Mouse (Mus musculus) mature B cell (primary cell): ENCODE data around the gene Rpl28.
"Not testable (repeated sequence)": the region's sequence is repeated elsewhere in the genome, so short reads cannot be mapped to it uniquely, and the experiment has no call there.

Experiments
- in situ Hi-C: fragments of 300-500 bp; cut with MboI; formaldehyde crosslinking; loops from 2 replicates; pipeline ENCODE4 v1.14.3; 2019

Gene Rpl28

DNA sequence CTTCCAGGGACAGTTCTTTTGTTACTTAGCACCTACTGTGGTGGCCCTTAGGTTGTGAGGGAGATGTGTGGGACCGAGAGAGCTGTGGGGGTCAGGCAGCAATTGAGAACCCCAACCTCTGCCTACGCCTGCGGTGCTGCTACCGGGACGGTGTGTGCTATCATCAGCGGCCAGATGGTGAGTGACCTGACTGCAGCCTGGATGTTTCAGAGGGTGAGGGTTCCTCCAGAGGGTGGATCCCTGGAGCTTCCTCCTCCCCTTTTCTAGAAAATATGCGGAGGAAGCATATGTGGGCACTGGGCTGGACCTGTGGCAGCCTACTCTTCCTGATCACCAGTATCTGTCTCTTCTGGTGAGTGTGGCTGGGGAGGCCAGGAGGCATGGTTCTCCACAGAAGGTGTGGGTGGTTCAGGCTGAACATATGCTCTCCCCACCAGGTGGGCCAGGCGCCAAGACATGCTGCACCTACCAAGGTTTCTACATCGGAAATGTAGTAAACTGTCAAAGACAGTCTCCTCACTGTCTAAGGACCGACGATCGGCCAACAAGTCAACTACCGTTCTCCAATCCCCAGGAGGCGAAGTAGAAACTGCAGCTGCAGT is 8.9 kb upstream of the Rpl28 start:
- in situ Hi-C loops: no loop called here

DNA sequence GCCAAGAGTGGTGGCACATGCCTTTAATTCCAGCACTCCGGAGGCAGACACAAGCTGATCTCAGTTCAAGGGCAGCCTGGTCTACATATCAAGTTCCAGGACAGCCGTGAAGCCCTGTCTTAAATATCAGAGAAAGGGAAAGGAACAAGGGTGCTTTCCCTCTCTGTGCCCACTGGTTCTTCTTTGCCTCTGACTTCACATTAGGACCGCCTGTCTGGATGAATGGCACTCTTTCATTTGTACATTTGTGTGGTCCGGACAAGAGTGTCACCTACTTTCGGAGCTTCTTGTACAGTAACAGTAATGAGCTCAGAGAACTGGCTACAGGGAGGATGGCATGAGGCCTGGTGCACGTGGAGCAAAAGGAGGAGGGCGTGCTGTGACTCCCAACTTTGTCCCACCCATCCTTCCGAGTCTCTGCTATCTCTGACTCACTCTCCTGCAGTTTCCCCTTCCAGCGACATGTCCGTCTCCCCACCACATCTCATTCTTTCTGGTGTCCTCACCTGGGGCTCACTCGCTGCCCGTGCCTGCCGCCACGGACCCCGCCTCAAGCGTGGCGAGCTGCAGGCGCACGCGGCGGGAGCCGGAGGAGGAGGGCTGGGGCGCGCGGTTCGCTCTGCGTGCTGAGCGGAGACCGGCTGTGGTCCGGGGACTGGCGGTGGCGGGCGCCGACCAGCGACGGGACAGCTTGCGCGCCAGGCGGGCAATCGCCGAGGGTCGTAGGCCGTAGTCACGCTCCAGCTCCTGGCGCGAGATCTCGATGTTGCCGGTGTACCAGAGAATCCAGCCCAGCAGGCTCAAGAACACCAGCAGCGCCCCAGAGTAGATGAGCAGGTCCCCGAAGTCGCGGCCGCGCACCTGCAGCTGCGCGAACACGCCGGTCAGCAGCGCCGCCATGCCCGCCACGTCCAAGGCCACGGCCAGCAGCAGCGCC is 3.9 kb upstream of the Rpl28 start:
- in situ Hi-C loops: no loop called here

DNA sequence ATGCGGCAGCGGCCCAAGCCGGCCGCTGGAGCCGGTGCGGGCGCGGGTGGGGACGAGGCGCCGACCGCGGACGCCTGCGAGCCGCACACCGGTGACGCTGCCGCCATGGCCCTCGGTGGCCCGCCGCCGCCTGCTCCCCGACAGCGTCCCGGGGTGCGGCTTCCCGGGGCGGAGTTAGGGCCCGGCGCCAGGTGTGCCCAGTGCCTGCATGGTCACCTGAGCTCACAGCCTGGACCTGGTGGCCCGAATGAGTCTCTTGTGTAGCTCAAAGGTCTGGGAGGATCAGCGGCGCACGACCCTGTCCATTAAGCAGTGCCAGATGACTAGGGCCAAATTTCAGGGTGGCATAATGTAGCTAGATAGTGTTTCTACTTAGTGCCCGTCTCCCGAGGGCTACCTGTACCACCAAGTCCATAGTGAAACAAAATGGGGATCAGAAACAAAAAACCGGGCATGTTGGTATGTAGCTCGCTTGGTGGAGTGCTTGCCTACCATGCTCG is 3.2 kb upstream of the Rpl28 start, which contains the start of gene Tmem238:
Gene Tmem238, minus strand, starts transcription at position 221 of the 500 bp plus-strand sequence.
- in situ Hi-C loops: no loop called here

DNA sequence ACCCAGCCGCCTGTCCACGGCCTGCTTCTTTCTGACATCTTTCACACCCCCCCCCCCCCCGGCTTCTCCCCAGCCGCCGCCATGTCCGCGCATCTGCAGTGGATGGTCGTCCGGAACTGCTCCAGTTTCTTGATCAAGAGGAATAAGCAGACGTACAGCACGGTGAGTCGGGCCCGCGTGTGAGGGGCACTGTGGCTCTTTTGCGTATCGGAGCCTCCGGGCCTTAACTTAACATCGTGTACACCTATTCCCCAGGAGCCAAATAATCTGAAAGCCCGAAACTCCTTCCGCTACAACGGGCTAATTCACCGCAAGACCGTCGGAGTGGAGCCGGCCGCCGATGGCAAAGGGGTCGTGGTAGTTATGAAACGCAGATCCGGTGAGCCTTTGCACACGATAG is 574 bp downstream of the Rpl28 start:
- in situ Hi-C loops: loop anchor here (10.0 kb wide), 1 partner anchor 168 kb away; no protein-coding TSS in a partner anchor

DNA sequence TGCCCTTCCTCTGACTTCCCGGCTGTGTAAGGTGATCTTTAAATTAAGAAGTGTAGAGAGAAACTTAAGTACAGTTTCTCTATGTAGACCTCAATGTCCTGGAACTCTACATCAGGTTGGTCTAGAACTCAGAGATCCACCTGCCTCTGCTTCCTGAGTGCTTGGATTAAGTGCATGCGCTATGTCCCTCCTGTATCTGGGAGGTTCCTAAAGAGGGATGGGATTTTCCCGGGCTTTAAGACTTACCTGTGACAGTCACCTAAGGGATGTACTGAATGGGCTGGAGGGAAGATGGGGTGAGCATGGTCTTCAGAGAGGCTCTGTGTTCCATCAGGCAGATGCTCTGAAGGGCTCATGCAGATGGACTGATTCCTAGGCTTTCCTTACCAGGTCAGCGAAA is 1.0 kb downstream of the Rpl28 start:
- in situ Hi-C loops: loop anchor here (10.0 kb wide), 1 partner anchor 169 kb away; no protein-coding TSS in a partner anchor

DNA sequence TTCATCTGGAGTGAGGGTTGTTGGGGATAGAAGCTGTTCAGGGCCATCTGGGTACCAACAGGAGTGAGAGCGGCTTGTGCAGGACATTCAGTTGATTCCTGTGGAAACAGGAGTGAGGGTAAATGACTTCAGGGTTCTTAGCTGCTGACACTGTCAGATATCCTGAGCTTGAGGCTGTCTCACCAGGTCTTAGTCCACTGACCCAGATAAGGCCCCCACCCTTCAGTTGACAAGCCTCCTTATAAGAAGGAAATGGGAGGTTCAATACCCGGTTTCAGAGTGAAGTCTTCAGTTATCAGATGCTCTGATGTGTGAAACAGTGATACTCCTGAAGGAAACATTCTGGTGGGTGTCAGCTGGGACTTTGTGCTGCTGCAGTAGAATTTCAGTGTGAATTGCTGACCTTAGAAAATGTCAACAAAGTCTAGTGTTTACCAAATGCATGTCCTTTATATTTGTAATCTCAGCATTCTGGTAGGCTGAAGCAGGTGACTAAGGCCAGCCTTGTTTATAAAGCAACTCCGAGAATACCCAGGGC is 2.0 kb downstream of the Rpl28 start:
- in situ Hi-C loops: loop anchor here (10.0 kb wide), 1 partner anchor 170 kb away; no protein-coding TSS in a partner anchor

DNA sequence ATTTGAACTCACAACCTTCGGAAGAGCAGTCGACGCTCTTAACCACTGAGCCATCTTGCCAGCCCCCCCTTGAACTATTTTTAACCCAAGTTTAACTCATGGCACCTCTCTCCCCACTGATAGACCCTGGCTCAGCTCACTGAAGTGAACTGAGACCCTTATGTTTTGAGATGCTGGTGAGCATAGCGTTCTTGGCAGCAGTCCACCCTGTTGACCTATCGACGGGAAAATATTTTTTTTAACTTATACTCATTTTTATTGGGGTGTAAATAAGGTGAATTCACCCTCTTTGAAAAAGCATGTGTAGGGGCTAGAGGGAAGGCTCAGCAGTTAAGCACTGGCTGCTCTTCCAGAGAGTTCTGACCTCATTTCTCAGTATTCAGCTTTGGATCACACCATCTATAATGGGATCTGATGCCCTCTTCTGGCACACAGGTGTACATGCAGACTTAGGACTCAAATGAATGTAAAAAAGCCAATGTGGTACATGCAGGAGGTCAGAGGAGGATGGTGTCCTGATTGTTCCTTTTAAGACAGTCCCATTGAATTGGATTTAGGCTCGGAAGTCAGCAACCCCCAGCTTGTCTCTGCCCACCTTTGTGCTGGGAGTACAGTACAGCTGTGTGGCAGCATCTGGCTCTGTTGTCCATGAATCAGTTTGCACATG is 3.2 kb downstream of the Rpl28 start:
- in situ Hi-C loops: loop anchor here (10.0 kb wide), 1 partner anchor 171 kb away; no protein-coding TSS in a partner anchor

DNA sequence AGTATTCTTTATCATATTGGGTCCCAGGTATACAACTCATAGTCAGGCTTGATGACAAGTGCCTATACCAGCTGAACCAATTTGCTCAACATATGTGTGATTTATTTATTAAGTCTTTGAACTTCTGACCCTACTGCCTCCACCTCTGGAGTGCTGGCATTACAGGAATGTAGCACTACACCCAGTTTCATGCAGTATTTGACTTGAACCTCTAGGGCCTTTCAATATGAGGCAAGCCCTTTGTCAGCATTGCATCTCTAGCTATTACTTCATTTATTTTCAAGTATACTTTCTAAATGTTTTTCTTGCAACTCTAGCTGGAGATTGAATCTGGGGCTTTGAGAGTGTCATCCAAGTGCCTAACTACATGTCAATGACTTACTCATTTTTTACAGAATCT is 9.6 kb downstream of the Rpl28 start:
- in situ Hi-C loops: no loop called here

DNA sequence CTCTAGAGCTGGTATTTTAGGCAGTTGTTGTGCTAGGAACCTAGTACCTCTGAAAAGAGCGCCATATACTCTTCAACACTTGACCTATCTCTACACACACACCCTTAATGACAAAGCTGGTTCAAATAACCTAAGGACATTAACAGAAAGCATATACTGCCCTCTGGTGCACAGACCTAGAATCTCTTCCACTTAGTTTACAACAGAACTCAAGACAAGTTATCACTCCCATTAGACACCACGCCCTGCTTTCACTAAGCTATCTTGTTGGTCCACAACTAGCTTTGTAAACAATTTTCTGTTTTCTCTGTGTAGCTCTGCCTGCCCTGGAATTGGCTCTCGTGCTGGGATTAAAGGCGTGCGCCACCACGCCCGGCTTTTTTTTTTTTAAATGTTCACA is 14.0 kb downstream of the Rpl28 start:
- in situ Hi-C loops: no loop called here

DNA sequence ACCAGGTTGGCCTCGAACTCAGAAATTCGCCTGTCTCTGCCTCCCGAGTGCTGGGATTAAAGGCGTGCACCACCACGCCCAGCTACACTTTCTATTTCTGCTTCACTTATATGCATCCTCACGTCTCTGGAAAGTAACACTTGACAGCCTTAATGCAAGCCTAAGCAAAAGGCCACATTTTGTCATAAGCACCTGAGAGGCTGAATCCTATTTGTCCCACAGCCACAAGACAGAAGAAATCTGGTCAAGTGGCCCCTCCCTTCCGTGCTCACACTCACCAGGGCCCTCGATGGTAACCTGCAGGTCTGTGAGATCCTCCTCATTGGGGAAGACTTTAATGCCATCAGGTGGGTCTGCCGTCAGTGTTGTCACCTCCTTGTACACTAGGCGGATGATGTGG is 18.5 kb downstream of the Rpl28 start:
- in situ Hi-C loops: not testable (repeated sequence)

DNA sequence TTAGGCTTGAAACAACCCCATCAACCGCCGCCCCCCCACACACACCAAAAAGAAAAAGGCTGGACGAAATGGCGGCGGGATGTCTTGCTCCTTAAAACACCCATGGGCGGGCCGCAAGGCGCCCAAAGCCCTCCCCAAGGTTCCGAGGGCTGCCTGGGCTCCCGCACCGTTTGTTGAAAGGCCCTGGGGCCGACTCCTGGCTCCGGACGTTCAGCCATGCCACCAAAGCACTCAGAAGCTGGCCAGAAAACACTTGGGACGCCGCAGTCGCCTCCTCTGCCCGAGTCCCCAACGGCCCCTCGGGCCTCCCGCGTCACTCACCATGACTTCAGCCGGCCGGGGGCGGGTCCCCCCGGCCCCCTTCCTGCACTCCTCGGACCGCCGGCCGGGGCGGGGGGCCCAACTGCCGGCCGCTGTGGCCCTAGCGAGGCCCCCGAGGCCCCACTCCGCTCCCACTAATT is 19.2 kb downstream of the Rpl28 start:
- in situ Hi-C loops: no loop called here

DNA sequence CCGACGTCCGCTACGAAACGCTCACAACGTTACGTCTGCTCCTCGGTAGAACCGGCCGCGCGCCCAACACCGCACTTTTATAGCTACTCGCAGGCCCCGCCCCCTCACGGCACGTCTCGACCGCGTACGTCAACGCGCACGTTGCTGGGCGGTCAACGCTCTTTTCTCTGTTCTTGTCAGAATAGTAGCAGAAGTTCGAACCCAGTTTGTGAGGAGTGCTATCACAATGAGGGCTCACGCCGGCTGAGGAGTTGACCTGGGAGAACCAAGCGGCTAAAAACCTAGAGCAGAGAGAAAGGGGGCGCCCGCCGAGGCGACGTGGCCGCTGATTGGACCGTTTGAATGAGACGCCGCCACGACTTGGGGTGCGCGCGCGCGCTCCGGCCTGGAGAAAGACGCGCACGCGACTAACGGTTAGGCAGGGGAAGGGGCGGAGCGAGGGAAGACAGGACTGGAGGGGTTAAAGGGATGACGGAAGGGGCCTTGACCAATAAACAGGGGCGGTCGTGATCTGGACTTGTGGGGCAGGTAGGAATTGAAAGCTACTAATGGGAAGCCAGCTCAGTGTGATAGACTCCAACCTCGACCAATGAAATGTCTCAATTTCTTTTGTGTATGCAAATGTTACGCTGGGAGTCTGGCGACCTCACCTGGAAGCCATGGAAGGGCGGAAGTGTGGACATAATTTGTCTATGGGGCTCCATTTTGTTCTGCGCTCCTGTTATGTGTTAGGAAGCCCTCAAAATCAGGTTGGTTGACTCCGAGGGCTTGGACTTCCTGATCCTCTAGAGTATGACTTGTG is 19.8 kb downstream of the Rpl28 start, which contains the start of gene Ube2s:
Gene Ube2s, minus strand, starts transcription at position 288 of the 802 bp plus-strand sequence.
- in situ Hi-C loops: no loop called here

DNA sequence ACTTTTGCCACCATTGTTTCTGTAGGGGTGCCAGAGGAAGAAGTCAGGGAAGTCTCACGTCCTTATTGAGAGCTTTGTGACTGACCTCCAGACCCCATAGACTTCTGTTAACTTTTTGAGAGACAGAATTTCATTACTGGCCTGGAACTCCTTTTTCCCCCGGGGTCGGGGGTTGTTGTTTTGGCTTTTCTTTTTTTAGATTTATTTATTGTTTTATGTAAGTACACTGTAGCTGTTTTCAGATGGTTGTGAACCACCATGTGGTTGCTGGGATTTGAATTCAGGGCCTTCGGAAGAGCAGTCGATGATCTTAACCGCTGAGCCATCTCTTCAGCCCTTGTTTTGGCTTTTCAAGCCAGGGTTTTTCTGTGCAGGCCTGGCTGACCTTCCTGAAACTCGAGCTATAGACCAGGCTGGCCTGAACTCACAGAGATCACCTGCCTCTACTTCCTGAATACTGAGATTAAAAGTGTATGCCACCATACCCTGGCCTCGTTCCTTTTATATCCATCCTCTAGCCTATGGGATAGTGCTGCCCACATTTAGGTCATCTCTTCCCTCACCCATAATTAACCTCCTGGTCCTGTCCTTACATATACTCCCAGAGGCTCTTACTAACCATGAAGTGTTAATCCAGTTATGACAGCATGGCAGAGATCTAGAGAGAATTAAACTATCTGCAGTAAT is 20.6 kb downstream of the Rpl28 start:
- in situ Hi-C loops: no loop called here

DNA sequence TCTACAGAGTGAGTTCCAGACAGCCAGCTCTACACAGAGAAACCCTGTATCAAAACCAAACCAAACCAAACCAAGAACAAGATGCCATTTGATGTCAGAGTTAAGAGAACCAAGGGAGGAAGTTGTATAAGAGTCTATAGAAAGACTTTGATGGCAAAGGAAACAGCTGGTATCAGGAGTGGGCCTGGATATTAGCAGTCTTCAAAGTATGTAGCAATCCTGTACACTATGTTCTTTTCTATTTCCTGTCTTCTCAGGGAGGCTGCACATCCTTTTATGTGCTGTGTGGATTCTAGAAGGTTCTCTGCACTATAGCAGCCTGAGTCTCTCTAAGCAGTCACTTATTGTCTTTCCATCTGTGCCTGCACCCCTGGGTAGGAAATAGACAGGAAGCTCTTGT is 23.9 kb downstream of the Rpl28 start:
- in situ Hi-C loops: no loop called here

DNA sequence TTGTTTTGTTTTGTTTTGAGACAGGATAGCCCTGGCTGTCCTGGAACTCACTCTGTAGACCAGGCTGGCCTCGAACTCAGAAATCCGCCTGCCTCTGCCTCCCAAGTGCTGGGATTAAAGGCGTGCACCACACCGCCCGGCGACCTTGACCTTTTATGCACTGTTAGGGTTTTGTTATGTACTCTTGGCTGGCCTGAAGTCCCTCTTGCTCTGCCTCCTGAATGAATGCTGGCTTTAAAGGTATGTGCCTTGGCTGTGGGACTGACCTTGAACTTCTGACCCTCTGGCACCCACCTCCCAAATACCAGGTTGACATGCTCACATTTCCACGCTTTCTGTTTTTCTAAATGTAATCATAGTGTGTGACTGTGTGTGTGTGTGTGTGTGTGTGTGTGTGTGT is 28.3 kb downstream of the Rpl28 start:
- in situ Hi-C loops: not testable (repeated sequence)

DNA sequence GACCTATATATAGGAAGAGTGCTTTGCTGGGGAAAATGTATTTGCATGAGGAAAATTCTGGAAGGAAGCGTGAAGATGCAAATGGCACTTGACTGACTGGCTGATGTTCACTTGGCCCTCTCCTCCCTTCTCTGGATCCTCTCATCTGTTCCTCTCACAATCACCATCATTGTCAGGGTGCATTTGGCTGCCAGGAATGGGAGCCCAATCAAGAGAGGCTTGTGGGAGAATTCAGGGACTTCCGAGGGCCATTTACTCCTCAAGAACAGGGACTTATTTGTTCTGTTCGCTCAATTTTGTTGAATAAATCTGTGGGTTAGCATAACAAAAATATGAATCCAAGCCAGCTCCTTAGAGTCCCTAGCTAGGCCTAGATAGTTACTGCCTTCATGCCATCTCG is 29.0 kb downstream of the Rpl28 start:
- in situ Hi-C loops: no loop called here

DNA sequence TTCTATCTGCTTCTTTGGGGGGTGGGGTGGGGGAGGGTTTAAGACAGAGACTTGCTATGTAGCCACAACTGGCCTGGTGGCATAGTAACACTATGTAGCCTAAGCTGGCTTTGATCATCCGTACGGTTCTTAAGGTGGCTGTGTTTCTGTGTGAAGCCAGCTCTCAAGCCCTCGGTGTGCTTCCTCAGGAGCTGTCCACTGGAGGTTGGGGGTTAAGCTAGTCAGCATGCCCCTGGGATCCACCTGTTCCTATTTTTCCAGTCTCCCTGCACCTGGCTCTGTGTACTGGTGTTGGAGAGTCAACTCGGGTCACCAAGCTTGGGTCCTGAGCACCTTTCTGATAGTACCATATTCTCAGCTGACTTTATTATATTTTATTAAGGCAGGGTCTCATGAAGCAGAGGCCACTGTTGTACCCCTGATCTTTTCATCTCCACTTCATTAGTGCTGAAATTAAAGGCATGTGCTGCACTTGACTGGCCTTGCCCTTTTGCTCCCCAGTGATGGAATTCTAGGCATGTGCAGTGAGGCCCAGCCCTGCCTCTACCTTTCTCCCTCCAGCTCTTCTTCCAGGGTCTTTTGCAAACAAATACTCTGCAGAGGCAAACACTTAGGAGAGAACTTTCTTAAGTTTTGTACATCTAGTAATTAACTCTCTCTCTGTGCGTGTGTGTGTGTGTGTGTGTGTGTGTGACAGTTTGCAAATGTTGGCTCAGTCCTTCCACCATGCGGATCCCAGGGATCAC is 29.7 kb downstream of the Rpl28 start:
- in situ Hi-C loops: no loop called here

DNA sequence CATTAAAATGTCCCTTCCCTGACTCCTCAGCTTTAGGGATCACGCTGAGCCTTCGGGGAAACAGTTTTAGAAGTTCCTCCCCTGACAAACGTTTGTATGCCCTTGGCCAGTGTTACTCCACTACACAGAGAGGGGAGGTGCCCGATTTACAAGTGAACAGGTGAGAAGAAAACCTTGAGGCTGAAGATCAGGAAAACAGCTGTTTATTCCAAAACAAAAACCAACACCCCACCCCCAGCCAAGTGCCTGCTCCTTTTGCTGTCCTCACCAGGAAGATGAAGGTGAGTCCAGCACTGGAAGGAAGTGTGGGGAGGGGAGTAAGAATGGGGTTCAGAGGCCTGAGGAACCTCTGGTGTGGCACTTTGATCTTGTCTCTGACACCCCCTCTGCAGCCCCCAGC is 32.7 kb downstream of the Rpl28 start:
- in situ Hi-C loops: no loop called here

DNA sequence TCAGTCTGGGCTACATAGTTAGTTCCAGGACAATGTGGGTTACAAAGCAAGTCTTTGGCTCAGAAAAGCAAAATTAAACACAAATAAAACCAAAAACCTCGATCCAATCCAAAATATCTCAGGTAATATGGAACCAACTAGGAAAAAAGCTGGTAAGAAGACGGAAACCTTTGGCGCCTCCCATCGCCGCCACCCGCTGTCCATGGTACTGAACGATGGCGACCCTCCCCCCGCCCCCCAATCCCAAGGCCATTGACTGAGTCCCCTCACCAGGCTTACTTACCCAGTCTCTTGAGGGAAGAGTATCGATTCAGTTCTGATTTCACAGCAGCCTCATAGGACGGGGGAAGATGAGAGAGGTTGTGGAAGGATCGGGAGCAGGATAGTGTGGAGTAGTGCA is 37.8 kb downstream of the Rpl28 start:
- in situ Hi-C loops: no loop called here
